Mouse (Mus musculus): Measurements from ENCODE around the gene Rgs5. TPM values are rescaled to one million over a fixed set of nuclear protein-coding genes. Genes with fewer than 3 reads are reported as not detected.
A peak's percentile ranks its signal among the peaks of the same experiment; 100 is the strongest.

The Rgs5 gene
- polyA plus RNA-seq, 1 experiment from 2014 or later, result 5.5 TPM

GRCm38 (mm10) chr1:169680455-169681208 is 25.3 kb downstream of the Rgs5 start:
- Histone ChIP-seq H3K4me3 (no peak overlapping the region), H3K9ac (replicated peaks) (no peak overlapping the region), H3K4me1 (no peaks in the 10 kb centered on the region), H3K27ac (replicated peaks) (no peak overlapping the region; the same call in 1 of the 2 replicates), H3K9me3 (no peaks in the 10 kb centered on the region), H3K4me2 (replicated peaks) (no peak overlapping the region), H3K36me3 (no peaks in the 10 kb centered on the region), H3K27me3 (no peaks in the 10 kb centered on the region)
- 84% methylated on average over 9 of the region's 9 CpGs for WGBS
- peak; percentile 38; the same call in 1 of the 2 replicates for ATAC-seq (ENCODE audit: low FRiP score, low read depth)

DNA sequence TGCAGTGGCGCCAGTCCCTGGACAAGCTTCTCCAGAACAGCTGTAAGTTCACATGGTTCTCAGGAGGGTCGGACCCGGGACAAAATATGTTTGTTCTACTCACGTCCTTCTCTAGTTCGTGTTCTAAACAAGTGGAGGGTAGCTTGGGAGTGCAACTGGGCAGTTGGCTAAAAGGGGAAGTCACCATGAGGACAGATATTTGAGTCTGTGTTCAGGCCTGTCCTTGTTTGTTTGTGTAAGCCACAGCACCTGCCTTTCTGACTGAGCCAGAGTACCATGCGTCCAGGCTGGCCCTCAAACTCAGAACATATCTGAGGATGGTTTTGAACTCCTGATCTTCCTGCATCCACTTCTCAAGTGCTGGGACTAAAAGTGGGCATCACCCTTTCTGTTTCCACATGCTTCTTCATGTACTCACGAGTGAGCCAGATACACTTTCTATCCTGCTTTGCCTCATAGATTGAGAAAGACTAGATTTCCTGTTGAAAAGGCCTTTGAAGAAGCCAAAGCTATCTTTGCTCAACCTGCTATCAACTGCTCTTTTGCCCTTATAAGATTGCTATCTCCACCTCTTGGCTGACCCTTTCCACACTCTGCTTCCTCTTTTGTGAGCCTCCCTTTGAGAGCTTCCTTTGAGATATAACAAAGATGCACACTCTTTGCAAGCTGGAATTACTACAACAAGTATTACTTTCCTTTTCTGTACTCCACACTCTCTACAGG is 27.6 kb downstream of the Rgs5 start:
- no peak overlapping the region for H3K4me3 ChIP-seq
- no peak for ATAC-seq (ENCODE audit: low FRiP score, low read depth)
- H3K4me2 ChIP-seq (replicated peaks), result no peak overlapping the region
- WGBS, result 82% methylated on average over 7 of the region's 7 CpGs
- no peaks in the 10 kb centered on the region for H3K9me3 ChIP-seq
- H3K4me1 ChIP-seq, result no peaks in the 10 kb centered on the region
- H3K36me3 ChIP-seq, result no peaks in the 10 kb centered on the region
- H3K27me3 ChIP-seq, result no peaks in the 10 kb centered on the region
- H3K9ac ChIP-seq (replicated peaks), result no peak overlapping the region
- no peak overlapping the region for H3K27ac ChIP-seq (replicated peaks)

- H3K27ac ChIP-seq (replicated peaks), result no peak overlapping the region
- H3K4me3 ChIP-seq, result no peak overlapping the region
- no peak overlapping the region for H3K4me2 ChIP-seq (replicated peaks)
- ATAC-seq (ENCODE audit: low FRiP score, low read depth), result no peak
- no peaks in the 10 kb centered on the region for H3K27me3 ChIP-seq
- no peaks in the 10 kb centered on the region for H3K36me3 ChIP-seq
- no peaks in the 10 kb centered on the region for H3K9me3 ChIP-seq
- H3K4me1 ChIP-seq, result no peaks in the 10 kb centered on the region
- H3K9ac ChIP-seq (replicated peaks), result no peak overlapping the region
- 76% methylated on average over 5 of the region's 5 CpGs for WGBS
These were observed 30.0 kb downstream of the Rgs5 start for GRCm38 (mm10) chr1:169685257-169685656.

- Histone ChIP-seq H3K9ac (replicated peaks) (no peak overlapping the region), H3K4me3 (no peak overlapping the region), H3K36me3 (no peaks in the 10 kb centered on the region), H3K9me3 (no peaks in the 10 kb centered on the region), H3K27me3 (no peaks in the 10 kb centered on the region), H3K27ac (replicated peaks) (no peak overlapping the region), H3K4me1 (peaks cover 7% of the 10 kb centered on the region; the same call in 1 of the 2 replicates), H3K4me2 (replicated peaks) (no peak overlapping the region)
- peak; percentile 38; the same call in 1 of the 2 replicates for ATAC-seq (ENCODE audit: low FRiP score, low read depth)
- 66% methylated on average over 2 of the region's 2 CpGs for WGBS
These were observed 37.7 kb downstream of the Rgs5 start for GRCm38 (mm10) chr1:169693040-169693439.

- Histone ChIP-seq H3K9me3 (no peaks in the 10 kb centered on the region), H3K4me2 (replicated peaks) (no peak overlapping the region), H3K4me1 (peaks cover 7% of the 10 kb centered on the region; the same call in 1 of the 2 replicates), H3K4me3 (no peak overlapping the region), H3K9ac (replicated peaks) (no peak overlapping the region), H3K27me3 (no peaks in the 10 kb centered on the region), H3K36me3 (no peaks in the 10 kb centered on the region), H3K27ac (replicated peaks) (no peak overlapping the region)
- no peak for ATAC-seq (ENCODE audit: low FRiP score, low read depth)
- WGBS, result 58% methylated on average over 3 of the region's 3 CpGs
These were observed 38.2 kb downstream of the Rgs5 start for GRCm38 (mm10) chr1:169693537-169693936.

- no peaks in the 10 kb centered on the region for H3K36me3 ChIP-seq
- H3K4me2 ChIP-seq (replicated peaks), result no peak overlapping the region
- ATAC-seq (ENCODE audit: low FRiP score, low read depth), result no peak
- peaks cover 7% of the 10 kb centered on the region; the same call in 1 of the 2 replicates for H3K4me1 ChIP-seq
- no peak overlapping the region for H3K9ac ChIP-seq (replicated peaks)
- no peak overlapping the region for H3K27ac ChIP-seq (replicated peaks)
- no peaks in the 10 kb centered on the region for H3K27me3 ChIP-seq
- H3K4me3 ChIP-seq, result no peak overlapping the region
- 81% methylated on average over 3 of the region's 3 CpGs for WGBS
- H3K9me3 ChIP-seq, result no peaks in the 10 kb centered on the region
These were observed 40.1 kb downstream of the Rgs5 start for GRCm38 (mm10) chr1:169695356-169695755.

GRCm38 (mm10) chr1:169697236-169697635 is 41.9 kb downstream of the Rgs5 start:
- Histone ChIP-seq H3K36me3 (no peaks in the 10 kb centered on the region), H3K4me1 (peaks cover 7% of the 10 kb centered on the region; the same call in 1 of the 2 replicates), H3K9ac (replicated peaks) (no peak overlapping the region), H3K27me3 (no peaks in the 10 kb centered on the region), H3K4me3 (no peak overlapping the region), H3K27ac (replicated peaks) (no peak overlapping the region), H3K9me3 (no peaks in the 10 kb centered on the region), H3K4me2 (replicated peaks) (no peak overlapping the region)
- 82% methylated on average over 4 of the region's 4 CpGs for WGBS
- no peak for ATAC-seq (ENCODE audit: low FRiP score, low read depth)

GRCm38 (mm10) chr1:169699184-169699583 is 43.9 kb downstream of the Rgs5 start:
- no peak overlapping the region for H3K4me2 ChIP-seq (replicated peaks)
- ATAC-seq (ENCODE audit: low FRiP score, low read depth), result no peak
- H3K36me3 ChIP-seq, result no peaks in the 10 kb centered on the region
- 85% methylated on average over 2 of the region's 2 CpGs for WGBS
- H3K4me3 ChIP-seq, result no peak overlapping the region
- H3K9ac ChIP-seq (replicated peaks), result no peak overlapping the region
- no peaks in the 10 kb centered on the region for H3K9me3 ChIP-seq
- no peak overlapping the region for H3K27ac ChIP-seq (replicated peaks)
- H3K4me1 ChIP-seq, result no peaks in the 10 kb centered on the region
- no peaks in the 10 kb centered on the region for H3K27me3 ChIP-seq

DNA sequence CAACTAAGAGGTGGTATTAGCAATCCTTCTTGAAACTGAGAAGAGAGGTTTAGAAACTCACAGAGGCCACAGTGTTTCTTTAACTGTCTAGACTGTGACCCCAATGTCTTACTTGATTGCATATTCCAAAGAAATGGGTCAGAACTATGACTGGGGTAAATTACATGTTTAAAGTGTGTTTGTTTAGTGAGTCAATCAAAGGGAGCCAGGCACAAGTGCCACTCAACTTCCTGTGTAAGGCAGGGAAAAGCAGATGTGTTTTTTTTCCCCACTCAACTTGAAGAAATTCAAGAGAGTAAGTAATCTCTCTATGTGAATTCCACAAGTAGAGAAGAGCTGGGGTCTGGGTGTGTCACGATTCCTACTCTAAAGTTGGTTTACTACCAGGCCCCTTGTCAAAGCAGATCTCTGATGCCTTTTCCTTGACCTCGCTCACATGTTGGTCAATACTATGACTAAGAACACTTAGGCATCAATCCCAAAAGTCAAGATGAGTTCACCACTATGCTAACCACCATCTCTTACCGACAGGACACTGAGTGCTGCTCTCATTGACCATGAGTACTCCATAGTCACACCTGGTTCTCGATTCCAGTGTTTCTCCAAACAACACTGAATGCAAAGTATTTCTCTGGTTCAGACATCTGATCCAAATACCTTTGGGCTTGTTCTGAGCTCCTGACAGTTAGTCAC is 49.2 kb downstream of the Rgs5 start:
- no peak for ATAC-seq (ENCODE audit: low FRiP score, low read depth)
- H3K9ac ChIP-seq (replicated peaks), result no peak overlapping the region
- no peaks in the 10 kb centered on the region for H3K36me3 ChIP-seq
- no peak overlapping the region for H3K27ac ChIP-seq (replicated peaks)
- no peaks in the 10 kb centered on the region for H3K27me3 ChIP-seq
- no peak overlapping the region for H3K4me3 ChIP-seq
- 92% methylated on average over 4 of the region's 4 CpGs for WGBS
- H3K4me1 ChIP-seq, result no peaks in the 10 kb centered on the region
- H3K4me2 ChIP-seq (replicated peaks), result no peak overlapping the region
- no peaks in the 10 kb centered on the region for H3K9me3 ChIP-seq

DNA sequence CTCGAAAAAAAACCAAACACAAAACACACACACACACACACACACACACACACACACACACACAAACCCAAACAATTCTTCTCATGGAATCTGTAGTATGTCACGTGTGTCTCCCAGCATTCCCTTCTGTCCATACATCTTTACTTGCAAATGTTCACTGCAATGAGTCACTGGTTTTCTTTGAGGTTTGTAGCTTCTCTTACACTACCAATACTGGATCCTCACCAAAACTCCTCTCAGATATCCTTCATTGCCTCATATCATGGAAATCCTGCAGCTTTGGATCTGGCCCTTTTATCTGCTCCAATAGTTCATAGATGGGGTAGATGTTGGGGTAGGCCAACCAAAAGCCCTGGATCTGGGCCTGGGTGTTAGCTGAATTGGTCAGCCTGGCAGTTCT is 66.5 kb downstream of the Rgs5 start:
- ATAC-seq (ENCODE audit: low FRiP score, low read depth), result no peak

GRCm38 (mm10) chr1:169726319-169726718 is 71.0 kb downstream of the Rgs5 start:
- Histone ChIP-seq H3K4me2 (replicated peaks) (no peak overlapping the region), H3K9ac (replicated peaks) (no peak overlapping the region), H3K9me3 (no peaks in the 10 kb centered on the region), H3K36me3 (no peaks in the 10 kb centered on the region), H3K4me3 (no peak overlapping the region), H3K27ac (replicated peaks) (no peak overlapping the region), H3K27me3 (no peaks in the 10 kb centered on the region), H3K4me1 (no peaks in the 10 kb centered on the region)
- no peak for ATAC-seq (ENCODE audit: low FRiP score, low read depth)
- WGBS, result 77% methylated on average over 3 of the region's 3 CpGs

More for the DNA sequence above, 66.5 kb downstream of the Rgs5 start:
- Histone ChIP-seq H3K4me2 (replicated peaks) (no peak overlapping the region), H3K27ac (replicated peaks) (no peak overlapping the region), H3K9me3 (no peaks in the 10 kb centered on the region), H3K4me1 (no peaks in the 10 kb centered on the region), H3K27me3 (no peaks in the 10 kb centered on the region), H3K4me3 (no peak overlapping the region), H3K36me3 (no peaks in the 10 kb centered on the region), H3K9ac (replicated peaks) (no peak overlapping the region)
- WGBS, result 73% methylated on average over 2 of the region's 2 CpGs

GRCm38 (mm10) chr1:169730599-169731100 is 75.3 kb downstream of the Rgs5 start:
- no peaks in the 10 kb centered on the region for H3K27me3 ChIP-seq
- ATAC-seq (ENCODE audit: low FRiP score, low read depth), result no peak
- no peak overlapping the region for H3K27ac ChIP-seq (replicated peaks)
- H3K9me3 ChIP-seq, result no peaks in the 10 kb centered on the region
- H3K9ac ChIP-seq (replicated peaks), result no peak overlapping the region
- 48% methylated on average over 7 of the region's 7 CpGs for WGBS
- no peak overlapping the region for H3K4me3 ChIP-seq
- H3K4me1 ChIP-seq, result no peaks in the 10 kb centered on the region
- no peaks in the 10 kb centered on the region for H3K36me3 ChIP-seq
- H3K4me2 ChIP-seq (replicated peaks), result no peak overlapping the region

Data from midbrain, embryonic 12.5 days (tissue).